Mouse (Mus musculus): ENCODE data around the gene Evl.

DNA sequence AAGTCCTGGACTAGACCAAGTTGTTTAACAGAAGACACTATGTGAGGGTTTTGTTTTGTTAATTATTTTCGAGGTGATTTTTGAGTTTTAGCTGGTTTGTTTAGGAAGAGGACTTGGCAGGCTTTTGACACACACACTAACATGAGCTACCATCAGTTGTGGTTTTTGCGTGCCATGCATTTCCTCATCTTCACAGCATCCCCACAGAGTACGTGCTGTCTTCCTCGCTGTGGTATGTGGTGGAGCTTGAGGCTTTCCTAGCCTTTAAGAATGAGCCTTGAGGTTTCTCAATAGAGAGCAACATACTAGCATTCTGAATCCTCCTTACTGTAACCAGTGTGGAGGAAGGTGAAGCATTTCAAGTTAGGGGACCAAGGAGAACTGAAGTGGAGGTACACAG lies 46.3 kb downstream of the Evl start:
- TF ChIP-seq POLR2A (IDR thresholded peaks at IDR 0.05; ENCODE audit: borderline replicate concordance, extremely low read depth, insufficient read depth, insufficient read length, poor library complexity, severe bottlenecking) (no peak), CTCF (IDR thresholded peaks at IDR 0.05; ENCODE audit: borderline replicate concordance, extremely low read depth, insufficient read depth, insufficient read length) (no peak)
